Mouse (Mus musculus) layer of hippocampus, adult 9-10 months (tissue): ENCODE measurements around the gene Naxd.
"Not testable (repeated sequence)": the region's sequence is repeated elsewhere in the genome, so short reads cannot be mapped to it uniquely, and the experiment has no call there.

Source experiments
- DNase-seq: peaks from one replicate; pipeline ENCODE4 v3.0.0; 2022; ENCODE audit warnings: low spot score

Naxd gene

GRCm38 (mm10) chr8:11497017-11497990, at the start of gene Naxd:
TSS of gene Naxd (plus strand) at chr8:11497506.
- DNase-seq: no peak

GRCm38 (mm10) chr8:11447910-11448570, 49.3 kb upstream of the Naxd start:
- no peak for DNase-seq

DNA sequence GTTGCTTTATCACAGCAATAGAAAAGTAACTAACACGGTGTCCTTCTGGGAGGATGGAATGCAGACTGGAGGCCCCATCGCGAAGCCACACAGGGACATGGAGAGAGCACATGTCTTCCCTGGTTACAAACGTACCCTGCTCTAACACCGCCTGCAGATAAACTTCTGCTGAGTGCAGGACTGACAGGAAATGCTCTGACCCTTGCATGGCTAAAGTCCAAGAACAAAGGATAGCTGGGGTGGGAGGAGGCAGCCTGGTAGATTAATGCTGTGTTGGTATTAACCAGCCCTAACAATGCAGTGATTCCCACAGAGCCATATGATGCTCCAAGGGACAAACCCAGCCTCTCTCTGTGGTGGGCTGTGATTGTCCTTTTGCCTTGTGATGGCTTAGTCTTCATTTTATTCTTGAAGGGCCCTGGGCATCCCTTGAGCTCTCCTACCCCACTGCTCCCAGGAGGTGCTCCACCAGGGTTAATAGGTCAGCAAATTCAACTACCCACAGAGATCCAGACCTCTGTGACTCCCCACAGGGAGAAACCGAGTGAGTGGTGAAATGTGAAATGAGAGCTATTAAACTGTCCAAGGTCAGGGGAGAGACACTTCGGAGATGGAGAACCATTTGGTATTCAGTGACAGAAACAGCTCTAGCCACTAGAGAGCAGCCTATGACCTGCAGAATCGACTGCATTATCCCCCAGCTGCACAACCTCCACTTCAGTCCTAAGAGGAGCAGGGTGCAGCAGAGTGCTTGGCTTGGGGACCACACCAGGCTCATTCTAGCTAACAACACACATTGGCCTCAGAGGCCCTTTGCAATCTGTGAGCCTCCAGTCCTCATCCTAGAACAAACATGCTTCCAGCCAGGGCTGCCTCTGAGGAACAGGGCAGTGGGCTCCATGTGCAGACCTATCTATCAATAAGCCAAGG, 46.9 kb upstream of the Naxd start:
- DNase-seq: no peak

DNA sequence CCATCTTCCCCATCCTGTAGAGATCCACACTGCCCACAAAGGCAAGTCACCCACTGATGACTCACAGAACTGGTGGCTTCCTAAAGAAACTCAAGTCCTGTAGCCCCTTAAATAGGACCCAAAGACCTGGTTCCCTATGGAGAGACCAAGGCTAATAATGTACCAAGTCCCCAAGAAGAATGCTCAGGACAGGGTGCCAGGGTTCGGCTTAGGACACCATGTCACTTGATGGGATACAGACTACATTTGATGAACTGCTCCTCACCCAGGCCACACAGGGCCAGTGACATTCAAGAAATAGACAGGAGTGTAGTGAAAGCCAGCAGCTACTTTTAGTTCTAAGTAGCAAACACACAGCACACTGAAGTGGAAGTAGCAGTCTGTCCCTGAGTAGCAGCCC, 45.2 kb upstream of the Naxd start:
- DNase-seq: no peak

- DNase-seq: no peak
Observed at GRCm38 (mm10) chr8:11452559-11452958, 44.7 kb upstream of the Naxd start.

DNA sequence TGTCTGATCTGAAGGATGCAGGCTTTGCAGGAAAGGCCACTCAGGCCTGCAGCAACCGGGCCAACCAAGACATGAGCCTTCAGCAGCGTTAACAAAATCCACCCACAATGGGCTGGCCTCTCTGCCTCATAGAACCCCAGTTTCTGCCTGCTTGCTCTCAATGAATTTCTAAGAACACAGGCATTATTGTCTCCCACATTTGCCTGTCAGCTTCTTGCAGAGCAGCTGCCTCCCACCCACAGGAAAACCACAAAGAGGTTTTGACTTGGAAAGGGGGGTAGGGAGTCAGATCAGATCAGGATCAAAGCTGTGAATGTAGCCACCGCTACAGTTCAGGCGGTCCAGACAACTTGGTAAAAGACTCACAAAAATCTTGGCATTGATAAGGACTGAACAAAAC, 44.3 kb upstream of the Naxd start:
- no peak for DNase-seq

- DNase-seq: no peak
Observed at GRCm38 (mm10) chr8:11454228-11454627, 43.1 kb upstream of the Naxd start.

- DNase-seq: no peak
Observed at GRCm38 (mm10) chr8:11457278-11457677, 40.0 kb upstream of the Naxd start.

DNA sequence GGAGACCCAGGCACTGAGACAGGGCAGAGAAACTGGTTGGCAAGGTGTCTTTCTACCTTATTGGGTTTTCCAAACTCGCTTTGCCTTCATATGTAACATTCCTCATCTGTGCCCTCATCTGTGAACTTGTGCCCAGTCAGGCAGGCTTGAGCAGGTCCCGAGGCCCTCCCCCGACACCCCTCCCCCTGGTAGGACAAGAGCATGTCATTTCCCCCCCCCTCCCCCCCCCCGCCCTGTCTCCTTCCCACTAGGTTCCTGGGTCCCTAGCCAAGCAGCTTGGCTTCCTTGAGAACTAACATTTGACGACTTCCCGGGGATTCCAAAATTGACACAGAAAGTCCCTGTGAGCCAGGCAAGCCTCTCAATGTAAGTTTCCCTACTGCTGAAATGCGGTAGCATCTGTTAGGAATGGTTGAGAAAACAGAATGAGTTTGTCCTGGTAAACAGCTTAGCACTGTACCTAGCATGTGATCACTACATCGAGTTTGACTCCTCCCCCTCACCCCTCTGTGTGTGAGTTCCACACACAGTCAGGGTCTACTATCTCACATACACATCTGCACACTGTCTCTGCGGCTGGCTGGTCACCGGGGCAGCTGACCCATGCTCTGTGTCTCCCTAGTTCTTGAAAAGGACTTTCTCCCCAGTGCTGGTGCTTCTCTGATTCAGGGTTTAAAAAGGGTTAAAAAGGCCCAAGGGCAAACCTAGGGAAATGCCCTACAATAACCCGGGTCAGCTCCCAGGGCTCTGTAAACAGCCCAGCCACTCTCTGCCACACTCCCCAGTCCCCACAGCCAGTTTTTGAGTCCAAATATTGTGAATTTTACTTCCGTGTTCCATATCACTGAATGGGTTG, 39.1 kb upstream of the Naxd start:
- no peak for DNase-seq

DNA sequence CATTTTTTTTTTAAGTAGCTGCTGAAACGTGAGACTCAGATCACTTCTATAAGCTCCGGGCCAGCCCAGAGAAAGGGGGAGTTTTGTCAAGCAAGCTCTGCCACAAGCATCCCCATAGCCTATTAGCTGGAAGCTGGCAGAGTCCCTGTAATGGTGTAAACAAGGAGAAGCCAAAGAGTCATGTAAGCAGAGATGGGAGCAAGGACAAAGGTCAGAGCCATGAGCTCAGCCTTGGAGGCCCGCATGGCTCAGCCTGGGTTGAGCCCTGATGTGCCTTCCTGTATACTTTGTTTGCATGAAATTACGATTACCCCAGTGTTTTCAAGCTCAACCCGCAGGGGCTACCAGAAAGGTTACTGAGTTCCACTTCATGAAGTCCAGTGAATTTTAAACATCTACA, 38.3 kb upstream of the Naxd start:
- no peak for DNase-seq

DNA sequence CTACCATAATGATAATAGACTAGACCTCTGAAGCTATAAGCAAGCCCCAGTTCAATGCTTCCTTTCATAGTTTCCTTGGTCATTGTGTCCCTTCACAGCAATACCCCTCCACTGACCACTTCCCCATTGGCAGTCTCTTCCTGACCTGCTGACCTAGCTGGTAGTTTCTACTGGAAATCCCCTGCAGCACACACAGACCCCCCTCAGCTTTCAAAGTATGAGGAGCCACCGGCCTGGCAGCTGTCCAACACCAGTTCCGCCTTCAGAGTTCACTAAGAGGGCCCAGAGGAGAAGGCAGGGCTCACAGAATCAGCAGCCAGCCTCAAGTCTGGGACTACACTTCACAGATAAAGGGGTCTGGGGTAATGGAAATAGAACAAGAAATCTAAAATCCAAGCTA, 36.4 kb upstream of the Naxd start:
- no peak for DNase-seq

DNA sequence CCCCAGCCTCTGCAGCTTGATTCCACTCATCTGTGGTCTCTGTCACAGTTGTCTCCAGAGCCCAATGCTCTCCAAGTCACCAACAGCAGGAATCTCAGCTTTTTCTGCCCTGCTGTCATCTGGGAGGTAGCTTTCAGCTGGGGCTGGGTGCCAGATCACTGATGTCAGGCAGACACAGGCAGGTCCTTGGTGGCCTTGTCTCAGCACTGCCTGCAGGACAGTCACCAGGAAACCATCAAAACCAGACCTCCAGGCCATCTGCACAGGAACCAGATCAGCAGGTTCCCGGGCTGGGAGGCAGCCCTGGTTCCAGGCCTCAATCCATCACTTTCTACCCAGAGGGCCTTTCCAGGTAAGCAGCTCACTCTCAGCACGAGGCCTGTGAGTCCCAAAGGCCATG, 35.5 kb upstream of the Naxd start:
- no peak for DNase-seq

DNA sequence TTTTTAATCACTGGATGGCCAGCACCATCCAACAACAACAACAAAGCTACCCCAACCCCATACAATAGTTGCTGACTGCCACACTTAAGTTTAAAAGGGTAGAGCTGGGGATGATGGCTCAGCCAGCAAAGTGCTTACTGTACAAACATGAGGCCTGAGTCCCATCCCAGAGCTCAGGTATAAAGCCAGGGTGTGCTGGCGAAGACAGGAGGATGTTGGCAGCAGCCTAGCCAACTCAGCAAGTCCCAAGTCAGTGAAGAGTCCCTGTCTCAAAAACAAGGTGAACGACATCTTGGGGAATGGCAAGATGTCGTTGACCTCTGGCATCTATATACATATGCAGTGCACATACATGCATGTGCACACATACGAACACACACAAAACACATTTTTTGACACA, 34.7 kb upstream of the Naxd start:
- DNase-seq: no peak

GRCm38 (mm10) chr8:11463541-11463888, 33.8 kb upstream of the Naxd start:
- DNase-seq: no peak

DNA sequence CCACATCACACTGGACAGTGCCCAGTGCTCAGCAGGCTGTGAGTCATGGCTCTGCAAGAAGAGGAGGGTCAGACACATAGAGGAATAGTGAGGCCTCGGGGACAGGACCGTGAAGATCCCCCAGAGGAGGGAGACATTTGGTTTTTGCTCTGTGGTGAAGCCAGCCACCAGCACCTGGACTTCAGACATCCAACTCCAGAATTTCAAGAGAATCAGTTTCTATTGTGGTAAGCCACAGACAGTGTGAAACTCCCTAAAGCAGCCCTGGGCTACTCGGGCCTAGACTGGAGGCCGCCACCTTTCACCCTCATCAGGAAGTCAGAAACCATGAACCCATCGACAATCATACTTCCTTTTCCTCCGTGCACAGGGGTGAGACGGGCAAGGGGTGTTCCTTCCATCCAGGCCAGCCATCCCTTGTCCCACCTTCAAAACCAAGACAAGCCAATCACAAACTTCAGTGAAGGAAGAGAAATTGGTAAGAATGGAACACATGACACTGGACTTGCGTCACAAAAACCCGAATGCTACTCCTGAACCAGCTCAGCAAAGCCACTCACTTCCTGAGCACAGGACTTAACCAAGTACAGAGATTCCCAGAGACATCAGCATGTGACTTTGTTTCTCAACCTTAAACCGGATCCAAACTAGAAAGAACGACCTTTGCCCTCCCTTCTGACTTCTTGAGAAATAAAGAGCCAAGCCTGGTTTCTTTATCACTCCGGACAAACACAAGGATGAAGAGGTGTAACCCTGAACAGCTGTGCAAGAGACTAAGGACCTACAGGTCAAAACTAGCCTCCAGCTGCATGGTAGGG, 33.2 kb upstream of the Naxd start:
- DNase-seq: no peak

GRCm38 (mm10) chr8:11464707-11464964, 32.7 kb upstream of the Naxd start:
- no peak for DNase-seq

DNA sequence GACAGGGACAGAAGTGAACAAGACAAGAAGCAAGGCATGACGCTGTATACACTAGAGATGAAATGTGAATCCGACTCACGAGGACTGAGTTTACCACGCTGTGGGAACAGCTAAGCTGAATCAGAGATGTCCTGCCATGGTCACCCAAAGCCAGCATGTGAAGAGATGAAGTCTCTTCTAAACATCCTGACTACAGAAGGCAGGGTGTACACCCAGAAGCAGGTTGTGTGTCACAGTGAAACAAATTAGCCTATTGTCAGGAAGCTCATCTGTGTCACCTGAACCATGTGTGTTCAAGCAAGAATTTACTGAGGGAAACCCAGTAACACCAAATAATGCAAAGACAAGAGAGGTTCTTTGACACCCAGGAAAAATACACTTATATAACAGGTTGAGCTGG, 31.7 kb upstream of the Naxd start:
- no peak for DNase-seq

DNA sequence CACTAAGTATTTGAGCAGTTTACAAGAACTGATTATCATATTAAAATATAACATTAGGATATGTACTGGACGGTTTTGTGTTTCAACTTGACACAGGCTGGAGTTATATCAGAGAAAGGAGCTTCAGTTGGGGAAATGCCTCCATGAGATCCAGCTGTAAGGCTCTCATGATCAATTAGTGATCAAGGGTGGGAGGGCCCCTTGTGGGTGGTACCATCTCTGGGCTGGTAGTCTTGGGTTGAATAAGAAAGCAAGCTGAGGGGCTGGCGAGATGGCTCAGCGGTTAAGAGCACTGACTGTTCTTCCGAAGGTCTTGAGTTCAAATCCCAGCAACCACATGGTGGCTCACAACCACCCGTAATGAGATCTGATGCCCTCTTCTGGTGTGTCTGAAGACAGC, 30.8 kb upstream of the Naxd start:
- DNase-seq: not testable (repeated sequence)

DNA sequence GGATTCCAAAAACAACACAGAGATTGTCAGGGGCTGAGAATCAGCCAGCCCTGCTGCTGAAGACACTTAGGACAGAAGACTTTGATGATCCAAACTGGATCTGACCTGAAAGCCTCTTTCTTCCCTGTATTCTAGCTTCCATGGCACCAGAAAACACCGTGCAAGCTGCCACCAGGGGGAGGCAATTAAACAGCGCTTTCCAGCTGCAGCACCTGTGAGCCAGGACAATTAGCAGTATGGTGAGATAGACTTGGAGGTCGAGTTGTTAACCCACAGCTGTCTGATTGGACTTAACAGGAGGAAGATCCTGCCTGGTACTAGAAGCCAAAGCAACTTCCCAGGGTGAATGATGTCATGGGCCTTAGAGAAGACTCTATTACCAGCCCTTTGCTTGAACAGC, 28.2 kb upstream of the Naxd start:
- DNase-seq: no peak

- DNase-seq: no peak
Observed at GRCm38 (mm10) chr8:11470694-11471093, 26.6 kb upstream of the Naxd start.

GRCm38 (mm10) chr8:11471309-11471708, 26.0 kb upstream of the Naxd start:
- no peak for DNase-seq
